Mouse (Mus musculus): ENCODE results near the gene Ttc7b. TPM values are rescaled to one million over a fixed set of nuclear protein-coding genes. Genes with fewer than 3 reads are reported as not detected.

Ttc7b gene
- polyA plus RNA-seq, 1 experiment from 2014 or later = 4.0 TPM

- ATAC-seq = no peak
- H3K4me1 ChIP-seq (replicated peaks; ENCODE audit: control insufficient read depth, insufficient read depth, low read length) = peaks cover 9% of the 10 kb centered on the region
- WGBS = 57% methylated on average over 6 of the region's 6 CpGs
- H3K4me2 ChIP-seq (replicated peaks; ENCODE audit: low read depth) = no peak overlapping the region
- no peak overlapping the region for H3K27ac ChIP-seq (ENCODE audit: low read depth, low read length)
- H3K9ac ChIP-seq (ENCODE audit: low read depth, low read length) = no peak overlapping the region
- no peaks in the 10 kb centered on the region for H3K27me3 ChIP-seq (replicated peaks; ENCODE audit: control insufficient read depth, insufficient read depth, low read length)
- no peaks in the 10 kb centered on the region for H3K9me3 ChIP-seq (ENCODE audit: control insufficient read depth)
- no peak overlapping the region for H3K4me3 ChIP-seq (ENCODE audit: low read depth, low read length)
- no peak for TF ChIP-seq CTCF (IDR thresholded peaks at IDR 0.05; ENCODE audit: low read depth)
- no peaks in the 10 kb centered on the region; the same call in 1 of the 2 replicates for H3K36me3 ChIP-seq (ENCODE audit: control insufficient read depth, insufficient read depth)
These were observed 42.5 kb downstream of the Ttc7b start for GRCm38 (mm10) chr12:100478151-100478550.

DNA sequence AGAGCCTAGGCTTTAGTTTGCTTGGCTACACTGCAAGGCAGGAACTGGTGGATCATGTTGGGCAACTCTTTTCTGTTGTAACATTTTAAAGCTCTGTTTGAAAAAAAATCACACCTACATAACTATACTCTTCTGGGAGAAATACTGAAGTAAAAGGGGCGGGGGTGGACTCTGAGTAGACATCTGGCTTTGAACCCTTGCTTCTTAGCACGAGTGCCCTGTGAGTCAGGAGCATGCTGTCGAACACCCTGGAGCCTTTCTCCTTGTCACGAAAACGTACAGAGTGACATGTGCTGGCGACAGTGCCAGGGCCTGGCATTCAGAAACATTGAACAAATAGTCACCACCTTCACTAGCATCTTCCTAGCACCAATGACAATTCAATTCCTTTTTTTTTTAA is 43.2 kb downstream of the Ttc7b start:
- no peak for TF ChIP-seq CTCF (IDR thresholded peaks at IDR 0.05; ENCODE audit: low read depth)
- Histone ChIP-seq H3K9me3 (ENCODE audit: control insufficient read depth) (no peaks in the 10 kb centered on the region), H3K27ac (ENCODE audit: low read depth, low read length) (no peak overlapping the region; the same call in 1 of the 2 replicates), H3K27me3 (replicated peaks; ENCODE audit: control insufficient read depth, insufficient read depth, low read length) (no peaks in the 10 kb centered on the region), H3K36me3 (ENCODE audit: control insufficient read depth, insufficient read depth) (no peaks in the 10 kb centered on the region; the same call in 1 of the 2 replicates), H3K4me2 (replicated peaks; ENCODE audit: low read depth) (no peak overlapping the region), H3K4me1 (replicated peaks; ENCODE audit: control insufficient read depth, insufficient read depth, low read length) (peaks cover 12% of the 10 kb centered on the region), H3K9ac (ENCODE audit: low read depth, low read length) (no peak overlapping the region), H3K4me3 (ENCODE audit: low read depth, low read length) (no peak overlapping the region)
- no peak for ATAC-seq
- 80% methylated on average over 6 of the region's 6 CpGs for WGBS

DNA sequence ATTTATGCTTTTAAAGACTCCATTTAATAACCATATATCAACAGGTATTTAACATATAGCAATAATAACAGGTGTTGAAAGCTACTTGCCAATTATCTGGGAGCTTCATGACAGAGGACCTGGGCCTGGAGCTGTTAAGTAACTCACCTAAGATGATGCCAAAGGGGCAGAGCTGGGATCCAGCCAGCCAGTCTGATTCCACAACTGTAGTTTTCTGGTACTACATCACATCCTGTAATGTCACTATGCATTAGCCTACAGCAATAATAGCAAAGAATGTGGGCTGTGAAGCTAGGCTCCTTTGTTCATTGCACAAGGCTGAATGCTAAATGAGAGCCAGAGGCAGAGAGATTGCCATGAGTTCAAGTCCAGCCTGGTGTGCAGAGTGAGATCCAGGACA is 44.3 kb downstream of the Ttc7b start:
- Histone ChIP-seq H3K9ac (ENCODE audit: low read depth, low read length) (no peak overlapping the region), H3K4me2 (replicated peaks; ENCODE audit: low read depth) (no peak overlapping the region), H3K36me3 (ENCODE audit: control insufficient read depth, insufficient read depth) (no peaks in the 10 kb centered on the region; the same call in 1 of the 2 replicates), H3K4me1 (replicated peaks; ENCODE audit: control insufficient read depth, insufficient read depth, low read length) (peaks cover 12% of the 10 kb centered on the region), H3K27ac (ENCODE audit: low read depth, low read length) (peak overlapping the region; percentile 74), H3K27me3 (replicated peaks; ENCODE audit: control insufficient read depth, insufficient read depth, low read length) (no peaks in the 10 kb centered on the region), H3K4me3 (ENCODE audit: low read depth, low read length) (no peak overlapping the region), H3K9me3 (ENCODE audit: control insufficient read depth) (no peaks in the 10 kb centered on the region)
- TF ChIP-seq CTCF (IDR thresholded peaks at IDR 0.05; ENCODE audit: low read depth) = no peak
- ATAC-seq = no peak

- TF ChIP-seq CTCF (IDR thresholded peaks at IDR 0.05; ENCODE audit: low read depth) = no peak
- Histone ChIP-seq H3K4me1 (replicated peaks; ENCODE audit: control insufficient read depth, insufficient read depth, low read length) (peaks cover 11% of the 10 kb centered on the region), H3K9me3 (ENCODE audit: control insufficient read depth) (no peaks in the 10 kb centered on the region), H3K36me3 (ENCODE audit: control insufficient read depth, insufficient read depth) (no peaks in the 10 kb centered on the region; the same call in 1 of the 2 replicates), H3K27ac (ENCODE audit: low read depth, low read length) (peak overlapping the region; percentile 74), H3K4me2 (replicated peaks; ENCODE audit: low read depth) (no peak overlapping the region), H3K4me3 (ENCODE audit: low read depth, low read length) (no peak overlapping the region), H3K27me3 (replicated peaks; ENCODE audit: control insufficient read depth, insufficient read depth, low read length) (no peaks in the 10 kb centered on the region), H3K9ac (ENCODE audit: low read depth, low read length) (no peak overlapping the region)
- WGBS = 29% methylated on average over 3 of the region's 3 CpGs
- no peak for ATAC-seq
These were observed 45.1 kb downstream of the Ttc7b start for GRCm38 (mm10) chr12:100475489-100475888.

DNA sequence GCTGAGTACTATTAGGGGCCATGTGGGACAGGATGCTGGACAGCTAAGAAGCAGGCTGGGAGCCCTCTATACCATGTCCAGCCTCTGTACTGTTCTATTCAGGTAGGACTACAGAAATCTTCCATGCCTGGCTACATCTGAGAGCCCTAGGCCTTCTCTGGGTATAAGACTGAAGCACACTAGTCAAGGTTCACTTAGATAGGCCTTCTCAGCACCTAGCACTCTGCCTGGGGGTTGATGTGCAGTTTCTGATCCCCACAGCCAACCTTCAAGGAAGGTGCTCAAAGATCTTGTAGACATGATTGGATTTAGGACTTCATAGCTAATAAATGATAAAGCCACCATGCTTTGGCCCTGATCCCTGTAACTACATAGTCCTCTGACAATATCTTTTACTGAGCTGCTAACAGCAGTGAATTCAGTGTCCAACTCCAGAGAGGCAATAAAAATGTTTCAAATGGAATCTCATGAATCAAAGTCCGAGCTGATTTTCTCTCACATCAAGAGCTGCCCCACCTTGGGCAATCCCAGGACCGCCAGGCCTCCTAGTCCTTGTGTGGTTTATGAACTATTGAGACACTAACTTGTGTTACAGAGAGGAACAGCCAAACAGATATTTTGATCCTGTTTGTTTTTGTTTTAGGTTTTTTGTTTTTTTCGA is 45.8 kb downstream of the Ttc7b start:
- Histone ChIP-seq H3K27me3 (replicated peaks; ENCODE audit: control insufficient read depth, insufficient read depth, low read length) (no peaks in the 10 kb centered on the region), H3K27ac (ENCODE audit: low read depth, low read length) (peak overlapping the region; percentile 74), H3K36me3 (ENCODE audit: control insufficient read depth, insufficient read depth) (no peaks in the 10 kb centered on the region; the same call in 1 of the 2 replicates), H3K9ac (ENCODE audit: low read depth, low read length) (no peak overlapping the region), H3K4me1 (replicated peaks; ENCODE audit: control insufficient read depth, insufficient read depth, low read length) (peaks cover 10% of the 10 kb centered on the region), H3K4me2 (replicated peaks; ENCODE audit: low read depth) (no peak overlapping the region), H3K9me3 (ENCODE audit: control insufficient read depth) (no peaks in the 10 kb centered on the region), H3K4me3 (ENCODE audit: low read depth, low read length) (no peak overlapping the region)
- 42% methylated on average over 3 of the region's 3 CpGs for WGBS
- peak; percentile 83 for ATAC-seq
- TF ChIP-seq CTCF (IDR thresholded peaks at IDR 0.05; ENCODE audit: low read depth) = no peak

DNA sequence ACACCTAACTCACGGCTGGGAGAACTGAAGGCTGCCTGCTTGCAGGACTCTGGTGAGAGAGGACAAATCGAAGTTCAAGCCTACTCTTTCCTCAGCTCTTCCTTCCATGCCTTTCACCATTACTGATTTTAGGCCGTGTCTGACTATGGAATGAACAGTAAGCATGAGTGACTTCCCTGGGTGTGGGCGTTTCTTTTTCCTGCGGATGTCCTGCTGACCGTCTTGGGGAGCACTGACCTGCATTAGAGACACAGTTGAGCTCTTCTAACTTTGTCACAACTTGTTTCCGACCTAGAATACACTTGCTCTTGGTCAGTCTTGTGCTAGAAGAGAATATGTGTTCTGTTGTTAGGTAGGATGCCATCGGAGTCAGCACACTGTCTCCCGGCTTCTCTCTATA is 50.3 kb downstream of the Ttc7b start:
- no peak overlapping the region for H3K27ac ChIP-seq (ENCODE audit: low read depth, low read length)
- H3K4me3 ChIP-seq (ENCODE audit: low read depth, low read length) = no peak overlapping the region
- no peak for ATAC-seq
- no peak overlapping the region for H3K9ac ChIP-seq (ENCODE audit: low read depth, low read length)
- TF ChIP-seq CTCF (IDR thresholded peaks at IDR 0.05; ENCODE audit: low read depth) = no peak
- H3K4me1 ChIP-seq (replicated peaks; ENCODE audit: control insufficient read depth, insufficient read depth, low read length) = peaks cover 3% of the 10 kb centered on the region; the same call in 1 of the 2 replicates
- no peaks in the 10 kb centered on the region for H3K27me3 ChIP-seq (replicated peaks; ENCODE audit: control insufficient read depth, insufficient read depth, low read length)
- no peaks in the 10 kb centered on the region for H3K9me3 ChIP-seq (ENCODE audit: control insufficient read depth)
- 78% methylated on average over 9 of the region's 9 CpGs for WGBS
- no peak overlapping the region for H3K4me2 ChIP-seq (replicated peaks; ENCODE audit: low read depth)
- no peaks in the 10 kb centered on the region; the same call in 1 of the 2 replicates for H3K36me3 ChIP-seq (ENCODE audit: control insufficient read depth, insufficient read depth)
